Mouse (Mus musculus): Measurements from ENCODE around the gene Zscan21. TPM values are rescaled to one million over a fixed set of nuclear protein-coding genes. Genes with fewer than 3 reads are reported as not detected.

Gene Zscan21
- polyA plus RNA-seq, 1 experiment from 2014 or later = 128 TPM

GRCm38 (mm10) chr5:138137257-138137656 is 20.6 kb downstream of the Zscan21 start:
- ATAC-seq = no peak
- Histone ChIP-seq H3K27me3 (no peaks in the 10 kb centered on the region), H3K9me3 (no peaks in the 10 kb centered on the region), H3K36me3 (peaks cover 49% of the 10 kb centered on the region), H3K4me1 (replicated peaks) (no peaks in the 10 kb centered on the region), H3K4me3 (replicated peaks) (no peak overlapping the region), H3K27ac (no peak overlapping the region), H3K9ac (replicated peaks) (no peak overlapping the region), H3K4me2 (replicated peaks) (no peak overlapping the region)
- 90% methylated on average over 4 of the region's 4 CpGs for WGBS

- H3K4me2 ChIP-seq (replicated peaks) = no peak overlapping the region
- no peaks in the 10 kb centered on the region for H3K27me3 ChIP-seq
- H3K36me3 ChIP-seq = peaks cover 46% of the 10 kb centered on the region
- WGBS = 65% methylated on average over 8 of the region's 8 CpGs
- no peaks in the 10 kb centered on the region for H3K4me1 ChIP-seq (replicated peaks)
- no peak overlapping the region for H3K4me3 ChIP-seq (replicated peaks)
- H3K9ac ChIP-seq (replicated peaks) = no peak overlapping the region
- ATAC-seq = no peak
- H3K9me3 ChIP-seq = no peaks in the 10 kb centered on the region
- H3K27ac ChIP-seq = no peak overlapping the region
Observed at GRCm38 (mm10) chr5:138137935-138138549, 21.3 kb downstream of the Zscan21 start.

GRCm38 (mm10) chr5:138138585-138138984 is 21.9 kb downstream of the Zscan21 start:
- WGBS = 79% methylated on average over 4 of the region's 4 CpGs
- peaks cover 46% of the 10 kb centered on the region for H3K36me3 ChIP-seq
- ATAC-seq = no peak

GRCm38 (mm10) chr5:138154390-138154789 is 37.7 kb downstream of the Zscan21 start:
- 93% methylated on average over 3 of the region's 3 CpGs for WGBS
- Histone ChIP-seq H3K4me3 (replicated peaks) (peak overlapping the region; percentile 85), H3K27me3 (no peaks in the 10 kb centered on the region), H3K4me2 (replicated peaks) (peak overlapping the region; percentile 84), H3K4me1 (replicated peaks) (peaks cover 17% of the 10 kb centered on the region), H3K27ac (peak overlapping the region; percentile 98; the same call in 1 of the 2 replicates), H3K9ac (replicated peaks) (peak overlapping the region; percentile 96), H3K9me3 (no peaks in the 10 kb centered on the region), H3K36me3 (peaks cover 28% of the 10 kb centered on the region)
- ATAC-seq = no peak

More at GRCm38 (mm10) chr5:138138585-138138984, 21.9 kb downstream of the Zscan21 start:
- H3K4me1 ChIP-seq (replicated peaks) = no peaks in the 10 kb centered on the region
- H3K4me3 ChIP-seq (replicated peaks) = no peak overlapping the region
- no peak overlapping the region for H3K27ac ChIP-seq
- no peaks in the 10 kb centered on the region for H3K27me3 ChIP-seq
- H3K9me3 ChIP-seq = no peaks in the 10 kb centered on the region
- H3K9ac ChIP-seq (replicated peaks) = no peak overlapping the region
- no peak overlapping the region for H3K4me2 ChIP-seq (replicated peaks)

- peak within 1 kb of the TSS; percentile 98 for H3K27ac ChIP-seq
- ATAC-seq = peak; percentile 98
- H3K4me2 ChIP-seq (replicated peaks) = peak within 1 kb of the TSS; percentile 84
- under 1% methylated on average over 31 of the region's 31 CpGs for WGBS
- H3K4me3 ChIP-seq (replicated peaks) = peak within 1 kb of the TSS; percentile 85
- peak within 1 kb of the TSS; percentile 96 for H3K9ac ChIP-seq (replicated peaks)
- no peaks in the 10 kb centered on the region for H3K27me3 ChIP-seq
- H3K36me3 ChIP-seq = peaks cover 24% of the 10 kb centered on the region
- no peaks in the 10 kb centered on the region for H3K9me3 ChIP-seq
- peaks cover 21% of the 10 kb centered on the region for H3K4me1 ChIP-seq (replicated peaks)
Observed at GRCm38 (mm10) chr5:138155443-138155976, 38.8 kb downstream of the Zscan21 start, which contains the start of gene Zfp113. Gene Zfp113 (minus strand): TSS chr5:138155744.

- Histone ChIP-seq H3K9me3 (no peaks in the 10 kb centered on the region), H3K4me3 (replicated peaks) (peak overlapping the region; percentile 76), H3K9ac (replicated peaks) (peak overlapping the region; percentile 85), H3K27ac (peak overlapping the region; percentile 72; the same call in 1 of the 2 replicates), H3K27me3 (no peaks in the 10 kb centered on the region), H3K4me1 (replicated peaks) (peaks cover 18% of the 10 kb centered on the region), H3K4me2 (replicated peaks) (peak overlapping the region; percentile 74), H3K36me3 (peaks cover 27% of the 10 kb centered on the region)
- peak; percentile 1; the same call in 1 of the 2 replicates for ATAC-seq
- 68% methylated on average over 7 of the region's 7 CpGs for whole genome bisulfite sequencing
Observed at GRCm38 (mm10) chr5:138160224-138160762, 43.6 kb downstream of the Zscan21 start.

- Histone ChIP-seq H3K4me1 (replicated peaks) (peaks cover 18% of the 10 kb centered on the region), H3K9ac (replicated peaks) (peak within 1 kb of the TSS; percentile 85), H3K36me3 (peaks cover 35% of the 10 kb centered on the region), H3K9me3 (no peaks in the 10 kb centered on the region), H3K4me3 (replicated peaks) (peak within 1 kb of the TSS; percentile 76), H3K27me3 (no peaks in the 10 kb centered on the region), H3K4me2 (replicated peaks) (peak within 1 kb of the TSS; percentile 74), H3K27ac (peak within 1 kb of the TSS; percentile 72)
- peak; percentile 98 for ATAC-seq
- WGBS = 1% methylated on average over 42 of the region's 42 CpGs
Observed at GRCm38 (mm10) chr5:138160842-138161665, 44.4 kb downstream of the Zscan21 start, which contains the start of gene Cops6. Gene Cops6 (plus strand): TSS chr5:138161071.

GRCm38 (mm10) chr5:138163046-138163445 is 46.3 kb downstream of the Zscan21 start:
- ATAC-seq = no peak
- Histone ChIP-seq H3K9ac (replicated peaks) (no peak overlapping the region), H3K27me3 (no peaks in the 10 kb centered on the region), H3K4me3 (replicated peaks) (no peak overlapping the region; the same call in 1 of the 2 replicates), H3K4me2 (replicated peaks) (no peak overlapping the region), H3K36me3 (peaks cover 55% of the 10 kb centered on the region), H3K4me1 (replicated peaks) (peaks cover 18% of the 10 kb centered on the region), H3K9me3 (no peaks in the 10 kb centered on the region), H3K27ac (no peak overlapping the region)
- 79% methylated on average over 6 of the region's 6 CpGs for WGBS

- Histone ChIP-seq H3K4me3 (replicated peaks) (no peak overlapping the region), H3K9ac (replicated peaks) (no peak overlapping the region), H3K4me1 (replicated peaks) (peaks cover 19% of the 10 kb centered on the region), H3K27me3 (no peaks in the 10 kb centered on the region), H3K9me3 (no peaks in the 10 kb centered on the region), H3K4me2 (replicated peaks) (no peak overlapping the region), H3K27ac (no peak overlapping the region), H3K36me3 (peaks cover 60% of the 10 kb centered on the region)
- no peak for ATAC-seq
- 66% methylated on average over 10 of the region's 10 CpGs for WGBS
Observed at GRCm38 (mm10) chr5:138163610-138164009, 46.9 kb downstream of the Zscan21 start.

- no peak for ATAC-seq
- no peaks in the 10 kb centered on the region for H3K27me3 ChIP-seq
- H3K4me1 ChIP-seq (replicated peaks) = peaks cover 30% of the 10 kb centered on the region
- H3K4me2 ChIP-seq (replicated peaks) = no peak overlapping the region
- H3K4me3 ChIP-seq (replicated peaks) = no peak overlapping the region
- H3K9ac ChIP-seq (replicated peaks) = no peak overlapping the region
- H3K36me3 ChIP-seq = peaks cover 72% of the 10 kb centered on the region
- H3K9me3 ChIP-seq = no peaks in the 10 kb centered on the region
- 83% methylated on average over 8 of the region's 8 CpGs for WGBS
- no peak overlapping the region for H3K27ac ChIP-seq
Observed at GRCm38 (mm10) chr5:138165594-138165993, 48.9 kb downstream of the Zscan21 start.

GRCm38 (mm10) chr5:138170936-138171561 is 54.3 kb downstream of the Zscan21 start:
- Histone ChIP-seq H3K27me3 (no peaks in the 10 kb centered on the region), H3K36me3 (peaks cover 61% of the 10 kb centered on the region), H3K4me3 (replicated peaks) (peak overlapping the region; percentile 81), H3K27ac (peak overlapping the region; percentile 82), H3K9ac (replicated peaks) (peak overlapping the region; percentile 75), H3K9me3 (no peaks in the 10 kb centered on the region), H3K4me1 (replicated peaks) (peaks cover 44% of the 10 kb centered on the region), H3K4me2 (replicated peaks) (peak overlapping the region; percentile 95)
- peak; percentile 89 for ATAC-seq
- WGBS = under 1% methylated on average over 47 of the region's 47 CpGs

All from midbrain, embryonic 13.5 days (tissue).